Mouse (Mus musculus) CH12.LX (cell line): ENCODE measurements around the gene Phf21a. TPM values are rescaled to one million over a fixed set of nuclear protein-coding genes. Genes with fewer than 3 reads are reported as not detected.
A peak's percentile ranks its signal among the peaks of the same experiment; 100 is the strongest.

ENCODE experiments used
- DNase-seq: peaks from one replicate; pipeline ENCODE4 v3.0.0-alpha.2; 2013; ENCODE audit errors: extremely low read depth
- H3K27ac ChIP-seq: 2 replicates; pipeline ENCODE4 v1.5.1; 2012; ENCODE audit warnings: low read depth, mild to moderate bottlenecking, control low read depth, moderate library complexity; ENCODE audit not compliant: insufficient read depth
- H3K27me3 ChIP-seq: replicated peaks from 2 replicates; pipeline ENCODE3; 2012; ENCODE audit warnings: inconsistent platforms
- H3K36me3 ChIP-seq, 2 experiments: replicated peaks in 1 of 2; 2 replicates each; pipeline versions ENCODE3 to v1.6.1; 2012; ENCODE audit warnings: inconsistent platforms in 1 of 2, low read length in 1 of 2, mild to moderate bottlenecking in 1 of 2, mixed read lengths in 1 of 2, moderate library complexity in 1 of 2; ENCODE audit not compliant: control insufficient read depth in 1 of 2, insufficient read depth in 1 of 2
- H3K4me1 ChIP-seq, 2 experiments: 2 replicates each; pipeline ENCODE4 v1.6.1; 2012; ENCODE audit warnings: inconsistent platforms in 1 of 2, moderate library complexity in 1 of 2; ENCODE audit not compliant: insufficient read depth in 2 of 2, control insufficient read depth in 1 of 2
- H3K4me2 ChIP-seq: 2 replicates; pipeline ENCODE4 v1.6.1; 2012; ENCODE audit warnings: low read depth, mild to moderate bottlenecking, control low read depth; ENCODE audit not compliant: poor library complexity, insufficient read depth, severe bottlenecking
- H3K4me3 ChIP-seq, 3 experiments: fragments of 150-350 bp in 1 of 3; sonication (generic) in 1 of 3; replicated peaks in 1 of 3; 2 replicates each; pipeline versions ENCODE3 to v1.5.1; 2011 to 2012; ENCODE audit warnings: low read depth in 2 of 3, low read length in 2 of 3, mild to moderate bottlenecking in 2 of 3, moderate library complexity in 2 of 3, control low read depth in 1 of 3, improper control_type of control experiment in 1 of 3, inconsistent platforms in 1 of 3, mixed read lengths in 1 of 3; ENCODE audit not compliant: poor library complexity in 1 of 3
- H3K79me2 ChIP-seq: replicated peaks from 2 replicates; pipeline ENCODE4 v1.6.1; 2012; ENCODE audit warnings: mild to moderate bottlenecking, moderate library complexity; ENCODE audit not compliant: control insufficient read depth, poor library complexity, insufficient read depth, severe bottlenecking; ENCODE audit errors: extremely low read depth
- H3K9ac ChIP-seq: 2 replicates; pipeline ENCODE4 v1.6.1; 2012; ENCODE audit warnings: low read depth, mild to moderate bottlenecking, control low read depth, moderate library complexity; ENCODE audit not compliant: insufficient read depth
- H3K9me3 ChIP-seq: replicated peaks from 2 replicates; pipeline ENCODE3; 2012; ENCODE audit warnings: low read length, inconsistent platforms, mixed read lengths
- CHD2 ChIP-seq: IDR thresholded peaks from 2 replicates; pipeline ENCODE4 v1.6.1; 2011; ENCODE audit warnings: low read length, improper control_type of control experiment
- ELF1 ChIP-seq: IDR thresholded peaks from 2 replicates; pipeline ENCODE4 v1.6.1; 2014; ENCODE audit warnings: low read depth, mild to moderate bottlenecking, inconsistent platforms, low read length, improper control_type of control experiment
- ETS1 ChIP-seq: conservative IDR thresholded peaks from 2 replicates; pipeline ENCODE4 v1.6.1; 2012; ENCODE audit warnings: low read depth, mild to moderate bottlenecking, inconsistent platforms, low read length, improper control_type of control experiment, moderate library complexity
- IRF4 ChIP-seq: IDR thresholded peaks from 2 replicates; pipeline ENCODE4 v1.6.1; 2014; ENCODE audit warnings: low read depth, mild to moderate bottlenecking, inconsistent platforms, low read length, improper control_type of control experiment
- MAX ChIP-seq: IDR thresholded peaks from 2 replicates; pipeline ENCODE4 v1.6.1; 2011; ENCODE audit warnings: low read length, improper control_type of control experiment
- MAZ ChIP-seq: IDR thresholded peaks from 2 replicates; pipeline ENCODE4 v1.6.1; 2012; ENCODE audit warnings: low read depth, mild to moderate bottlenecking, inconsistent platforms, low read length, improper control_type of control experiment, moderate library complexity
- NELFE ChIP-seq: IDR thresholded peaks from 2 replicates; pipeline ENCODE4 v1.6.1; 2011; ENCODE audit warnings: low read depth, low read length, improper control_type of control experiment
- TCF12 ChIP-seq: IDR thresholded peaks from 2 replicates; pipeline ENCODE4 v1.6.1; 2014; ENCODE audit warnings: low read depth, mild to moderate bottlenecking, inconsistent platforms, low read length, improper control_type of control experiment
- USF2 ChIP-seq: conservative IDR thresholded peaks from 2 replicates; pipeline ENCODE4 v1.6.1; 2011; ENCODE audit warnings: low read depth, low read length, improper control_type of control experiment
- ZKSCAN1 ChIP-seq: IDR thresholded peaks from 2 replicates; pipeline ENCODE4 v1.6.1; 2012; ENCODE audit warnings: low read depth, inconsistent platforms, low read length, improper control_type of control experiment, borderline replicate concordance
- ZNF384 ChIP-seq: IDR thresholded peaks from 2 replicates; pipeline ENCODE4 v1.6.1; 2012; ENCODE audit warnings: low read depth, low read length, improper control_type of control experiment, inconsistent platforms
- dilution Hi-C: fragments of 300-500 bp; cut with MboI; formaldehyde crosslinking; loops from 2 replicates; pipeline ENCODE4 v1.14.3; 2020; ENCODE audit warnings: low sequenced_read_pairs; ENCODE audit not compliant: extremely low pct_unique_long_range_greater_than_20kb, extremely low pct_ligation_motif_present
- in situ Hi-C: fragments of 300-500 bp; cut with MboI; formaldehyde crosslinking; loops from 3 replicates; pipeline ENCODE4 v1.14.3; 2019; ENCODE audit warnings: low sequenced_read_pairs, low pct_ligation_motif_present, low pct_unique_long_range_greater_than_20kb, mixed read lengths
- polyA plus RNA-seq: library from polyadenylated mRNA; unstranded; fragments of >175 nt; gene quantifications from 2 replicates; pipeline ENCODE4 v1.2.1, GENCODE M21; 2012; ENCODE audit warnings: low read depth; ENCODE audit not compliant: insufficient read length
- total RNA-seq, 2 experiments: library from RNA; depleted of rRNA; stranded (reverse); fragments of 300-350 nt in 1 of 2; fragments of >200 nt in 1 of 2; gene quantifications; 2 replicates each; pipeline ENCODE4 v1.2.3; 2012 to 2014

The Phf21a gene
- total and polyA plus RNA-seq, 3 experiments, result 10.2 to 24.5 (median 12.0) TPM

DNA sequence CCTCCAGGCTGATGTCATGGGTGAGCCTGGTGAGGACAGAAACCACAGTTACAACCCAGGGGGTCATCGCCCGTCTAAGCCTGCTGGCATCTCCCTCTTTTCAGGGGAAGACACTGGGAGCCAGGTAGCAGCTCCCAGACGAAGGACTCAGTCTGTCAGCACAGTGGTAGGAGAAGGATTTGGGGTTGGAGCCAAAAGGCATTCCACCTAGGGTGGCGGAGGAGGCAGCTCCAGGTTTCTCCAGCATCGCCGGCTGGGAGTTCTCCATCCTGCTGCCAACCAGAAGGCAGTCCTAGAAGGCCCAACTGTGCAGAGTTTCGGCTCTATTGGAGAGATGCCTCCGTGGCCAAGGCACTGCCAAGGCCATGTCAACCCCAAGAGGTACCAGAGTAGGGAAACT, 298.2 kb downstream of the Phf21a start:
- H3K9me3 ChIP-seq, result no peaks in the 10 kb centered on the region
- no peaks in the 10 kb centered on the region for H3K79me2 ChIP-seq
- H3K27ac ChIP-seq, result no peak overlapping the region
- H3K27me3 ChIP-seq, result no peaks in the 10 kb centered on the region
- H3K4me3 ChIP-seq, result peak overlapping the region in 1 of 3 experiments; percentile 62
- H3K9ac ChIP-seq, result 0 out of 2 replicates have a peak overlapping the region, but pooled peaks have one; percentile 64
- no peak for DNase-seq
- no peak for TF ChIP-seq ZKSCAN1
- TF ChIP-seq USF2, result no peak
- TF ChIP-seq ZNF384, result no peak
- TF ChIP-seq, all 38 proteins: peak for 0
- Histone ChIP-seq H3K4me1 (peaks cover 15 to 44% of the 10 kb centered on the region in 2 experiments), H3K4me2 (no peak overlapping the region), H3K36me3 (peaks cover 11 to 45% of the 10 kb centered on the region in 2 experiments)
- in situ Hi-C loops (no loop called here), dilution Hi-C loops (no loop called here)

DNA sequence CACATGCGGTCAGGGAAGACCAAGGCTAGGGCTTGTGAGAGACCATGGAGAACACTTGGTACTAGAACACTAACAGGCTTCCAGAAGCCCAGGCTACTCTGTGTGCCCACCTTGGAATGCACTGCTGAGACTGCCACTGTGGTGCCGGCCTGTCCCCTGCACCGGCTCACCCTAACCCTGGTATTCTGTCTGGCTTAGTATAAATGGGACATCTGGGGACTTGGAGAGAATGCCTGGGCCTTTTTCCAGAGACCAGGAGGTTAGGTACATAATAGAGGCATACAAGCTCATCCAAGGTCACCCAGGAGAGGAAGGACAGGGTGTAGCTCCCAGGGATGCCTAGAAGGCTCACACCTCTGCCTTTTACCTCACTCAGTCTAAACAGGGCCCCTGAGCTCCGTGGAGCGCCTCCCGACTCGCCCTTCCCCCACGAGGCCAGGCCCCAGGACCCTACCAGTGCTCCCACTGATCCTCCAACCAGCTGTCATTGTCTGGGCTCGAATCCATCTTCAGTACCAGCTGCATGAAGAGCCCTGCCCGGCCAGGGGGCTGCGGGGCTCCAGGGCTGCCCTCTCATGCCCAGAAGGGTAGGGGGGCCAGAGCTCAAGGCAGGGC, 298.9 kb downstream of the Phf21a start:
- no peaks in the 10 kb centered on the region for H3K79me2 ChIP-seq
- H3K9ac ChIP-seq, result peak overlapping the region; percentile 64
- in situ Hi-C loops, result no loop called here
- H3K4me3 ChIP-seq, result peak overlapping the region; percentile 55 to 62 (median 55)
- no peaks in the 10 kb centered on the region for H3K27me3 ChIP-seq
- no peaks in the 10 kb centered on the region for H3K9me3 ChIP-seq
- peak overlapping the region; percentile 53 for H3K4me2 ChIP-seq
- peaks cover 15 to 44% of the 10 kb centered on the region in 2 experiments for H3K4me1 ChIP-seq
- peaks cover 4 to 38% of the 10 kb centered on the region in 2 experiments for H3K36me3 ChIP-seq
- no peak for DNase-seq
- dilution Hi-C loops, result no loop called here
- TF ChIP-seq CHD2 (peak; percentile 48; the same call in 1 of the 2 replicates), NELFE (no peak)
- no peak overlapping the region for H3K27ac ChIP-seq

DNA sequence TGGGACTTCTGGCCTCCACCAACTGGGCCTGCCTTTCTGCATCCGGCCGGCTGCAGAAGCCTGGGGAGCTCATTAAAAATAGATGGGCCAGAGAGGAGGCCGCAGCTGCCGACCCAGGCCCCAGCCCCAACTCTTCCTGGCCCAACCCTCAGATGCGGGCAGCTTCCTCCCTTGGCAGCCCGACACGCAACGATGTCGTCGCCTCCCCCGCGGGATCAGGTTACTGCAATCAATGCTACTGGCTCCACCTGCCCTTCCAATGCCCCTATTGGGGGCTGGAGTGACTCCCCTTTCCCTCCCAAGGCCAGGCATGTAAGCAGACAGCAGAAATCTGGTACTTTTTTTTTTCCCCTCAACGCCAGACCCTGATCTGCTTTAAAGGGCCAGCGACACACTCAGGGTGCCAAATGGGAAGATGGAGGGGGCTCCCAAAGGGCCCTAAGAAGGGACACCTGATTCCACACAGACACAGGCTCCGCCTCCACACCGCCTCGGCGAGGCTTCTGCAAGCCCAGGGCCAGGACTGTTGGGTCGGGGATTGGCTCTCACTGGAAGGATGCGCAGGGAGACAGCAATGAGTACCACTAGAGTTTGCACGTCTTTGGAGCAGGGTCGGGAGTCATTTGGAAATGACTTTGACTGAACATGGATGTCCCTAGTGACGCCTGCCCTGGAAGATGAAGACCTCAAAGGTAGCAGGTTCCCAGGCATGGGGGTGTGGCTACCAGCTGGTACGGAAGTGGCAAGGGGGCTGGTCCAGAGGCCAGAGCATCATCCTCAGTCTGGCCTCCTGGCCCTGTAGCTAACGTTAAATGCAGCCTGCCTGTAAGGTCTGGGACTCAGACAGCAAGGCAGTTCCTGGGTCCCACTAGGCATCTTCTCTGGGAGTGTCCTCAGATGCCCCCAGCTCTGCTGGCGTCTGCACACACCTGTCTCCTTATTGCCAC, 299.7 kb downstream of the Phf21a start:
- Histone ChIP-seq H3K4me3 (peak overlapping the region; percentile 55 to 62 (median 55)), H3K4me2 (peak overlapping the region; percentile 53), H3K27me3 (no peaks in the 10 kb centered on the region), H3K27ac (no peak overlapping the region), H3K36me3 (peaks cover 0 to 30% of the 10 kb centered on the region in 2 experiments), H3K9ac (peak overlapping the region; percentile 64), H3K79me2 (no peaks in the 10 kb centered on the region), H3K9me3 (no peaks in the 10 kb centered on the region), H3K4me1 (peaks cover 15 to 42% of the 10 kb centered on the region in 2 experiments)
- peak; percentile 42 for DNase-seq
- TF ChIP-seq ETS1, result 0 out of 2 replicates have a peak, but pooled peaks have one; percentile 17
- no peak for TF ChIP-seq MAZ
- peak; percentile 84 for TF ChIP-seq ELF1
- peak; percentile 25; the same call in 1 of the 2 replicates for TF ChIP-seq MAX
- no peak for TF ChIP-seq IRF4
- TF ChIP-seq TCF12, result 0 out of 2 replicates have a peak, but pooled peaks have one; percentile 11
- TF ChIP-seq ZNF384, result peak; percentile 28; the same call in 1 of the 2 replicates
- in situ Hi-C loops, result no loop called here
- dilution Hi-C loops, result no loop called here
